Mouse (Mus musculus) heart, postnatal 0 days (tissue): ENCODE results near the gene Entpd8. TPM values are rescaled to one million over a fixed set of nuclear protein-coding genes. Genes with fewer than 3 reads are reported as not detected.
A peak's percentile ranks its signal among the peaks of the same experiment; 100 is the strongest.

Experiments used
- ATAC-seq: fragments of 200-750 bp; cut with Nextera tagmentation; 2 replicates; pipeline ENCODE4 v1.8.0; 2017; ENCODE audit warnings: low read depth, moderate number of reproducible peaks, moderate library complexity; ENCODE audit not compliant: insufficient read depth
- DNase-seq: peaks from one replicate; pipeline ENCODE4 v3.0.0-alpha.2; 2016; ENCODE audit warnings: low spot score
- H3K27ac ChIP-seq: fragments of 300-500 bp; sonication (generic); 2 replicates; pipeline ENCODE4 v1.5.1; 2014; ENCODE audit warnings: low read depth, mild to moderate bottlenecking
- H3K27me3 ChIP-seq: fragments of 300-500 bp; sonication (generic); 2 replicates; pipeline ENCODE4 v1.6.1; 2014; ENCODE audit warnings: low read length, mixed read lengths; ENCODE audit not compliant: control insufficient read depth, insufficient read depth
- H3K36me3 ChIP-seq: fragments of 300-500 bp; sonication (generic); replicated peaks from 2 replicates; pipeline ENCODE4 v1.6.1; 2014; ENCODE audit warnings: low read length, mixed read lengths; ENCODE audit not compliant: control insufficient read depth, insufficient read depth
- H3K4me1 ChIP-seq: fragments of 300-500 bp; sonication (generic); 2 replicates; pipeline ENCODE4 v1.6.1; 2014; ENCODE audit warnings: antibody characterized with exemption; ENCODE audit not compliant: control insufficient read depth, insufficient read depth
- H3K4me2 ChIP-seq: fragments of 300-500 bp; sonication (generic); 2 replicates; pipeline ENCODE4 v1.6.1; 2014; ENCODE audit warnings: low read depth, mild to moderate bottlenecking, low read length, moderate library complexity
- H3K4me3 ChIP-seq: fragments of 300-500 bp; sonication (generic); 2 replicates; pipeline ENCODE4 v1.5.1; 2014; ENCODE audit warnings: low read depth, low read length
- H3K9ac ChIP-seq: fragments of 300-500 bp; sonication (generic); replicated peaks from 2 replicates; pipeline ENCODE4 v1.6.1; 2014; ENCODE audit warnings: low read depth, low read length, mixed read lengths
- H3K9me3 ChIP-seq: fragments of 300-500 bp; sonication (generic); replicated peaks from 2 replicates; pipeline ENCODE4 v1.6.1; 2016; ENCODE audit warnings: low read length; ENCODE audit not compliant: control insufficient read depth
- CTCF ChIP-seq: IDR thresholded peaks from 2 replicates; pipeline ENCODE4 v1.5.1; 2016; ENCODE audit warnings: antibody characterized with exemption, control low read depth, low read depth
- EP300 ChIP-seq: IDR thresholded peaks from 2 replicates; pipeline ENCODE4 v1.6.1; 2016; ENCODE audit warnings: antibody characterized with exemption, low read depth
- WGBS: fragments of 180-500 bp; shearing (Covaris S2); extraction: QIAGEN DNeasy Blood & Tissue Kit; methylation state at CpG from one replicate; pipeline ENCODE4 v1.1.7; 2014; 5-methylcytosine and 5-hydroxymethylcytosine counted together
- polyA plus RNA-seq: library from polyadenylated mRNA; unstranded; fragments of >200 nt; fragmentation: Nextera tagmentation; extraction: Ambion mirVana; gene quantifications from 2 replicates; pipeline ENCODE4 v1.2.1, GENCODE M21; 2015
- total RNA-seq: library from RNA; depleted of rRNA; stranded (reverse); fragments of >200 nt; gene quantifications from 2 replicates; pipeline ENCODE4 v1.2.3, GENCODE M21; 2014; ENCODE audit warnings: low replicate concordance

The Entpd8 gene
- total and polyA plus RNA-seq, 2 experiments from 2014 or later: not detected

- 29% methylated on average over 3 of the region's 3 CpGs for WGBS
- peaks cover 22% of the 10 kb centered on the region for H3K4me1 ChIP-seq
- peak overlapping the region; percentile 21 for H3K27ac ChIP-seq
Observed at GRCm38 (mm10) chr2:25106045-25106444, 25.9 kb downstream of the Entpd8 start.

DNA sequence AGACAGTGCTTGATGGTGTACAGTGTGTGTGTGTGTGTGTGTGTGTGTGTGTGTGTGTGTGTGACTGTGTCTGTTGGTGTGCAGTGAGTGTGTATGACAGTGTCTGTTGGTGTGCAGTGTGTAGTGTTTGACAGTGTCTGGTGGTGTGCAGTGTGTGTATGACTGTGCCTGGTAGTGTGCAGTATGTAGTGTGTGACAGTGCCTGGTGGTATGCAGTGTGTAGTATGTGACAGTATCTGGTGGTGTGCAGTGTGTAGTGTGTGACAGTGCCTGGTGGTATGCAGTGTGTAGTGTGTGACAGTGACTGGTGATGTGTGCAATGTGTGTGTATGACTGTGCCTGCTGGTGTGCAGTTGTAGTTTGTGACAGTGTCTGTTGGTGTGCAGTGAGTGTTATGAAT lies 29.4 kb downstream of the Entpd8 start:
- H3K4me1 ChIP-seq: peaks cover 22% of the 10 kb centered on the region
- TF ChIP-seq CTCF: no peak
- no peaks in the 10 kb centered on the region for H3K27me3 ChIP-seq
- H3K36me3 ChIP-seq: no peaks in the 10 kb centered on the region
- no peak for DNase-seq
- H3K27ac ChIP-seq: no peak overlapping the region
- H3K4me2 ChIP-seq: no peak overlapping the region
- H3K4me3 ChIP-seq: no peak overlapping the region
- ATAC-seq: no peak
- H3K9ac ChIP-seq: no peak overlapping the region
- H3K9me3 ChIP-seq: no peaks in the 10 kb centered on the region

More at GRCm38 (mm10) chr2:25106045-25106444, 25.9 kb downstream of the Entpd8 start:
- peak; percentile 65 for ATAC-seq
- H3K9ac ChIP-seq: no peak overlapping the region
- peak; percentile 45 for DNase-seq
- H3K4me3 ChIP-seq: no peak overlapping the region
- TF ChIP-seq CTCF: no peak
- no peak for TF ChIP-seq EP300
- H3K9me3 ChIP-seq: no peaks in the 10 kb centered on the region
- no peaks in the 10 kb centered on the region for H3K36me3 ChIP-seq
- no peak overlapping the region for H3K4me2 ChIP-seq
- no peaks in the 10 kb centered on the region for H3K27me3 ChIP-seq

- Histone ChIP-seq H3K4me2 (no peak overlapping the region), H3K9me3 (no peaks in the 10 kb centered on the region), H3K4me1 (peaks cover 20% of the 10 kb centered on the region), H3K9ac (no peak overlapping the region), H3K4me3 (no peak overlapping the region), H3K27ac (peak overlapping the region; percentile 78), H3K27me3 (no peaks in the 10 kb centered on the region), H3K36me3 (no peaks in the 10 kb centered on the region)
- TF ChIP-seq EP300 (no peak), CTCF (no peak)
- no peak for DNase-seq
- peak; percentile 67 for ATAC-seq
Observed at GRCm38 (mm10) chr2:25110505-25111183, 30.5 kb downstream of the Entpd8 start.

- peak; percentile 78 for ATAC-seq
- Histone ChIP-seq H3K27ac (peak overlapping the region; percentile 78), H3K4me2 (no peak overlapping the region), H3K4me3 (no peak overlapping the region), H3K9ac (no peak overlapping the region), H3K9me3 (no peaks in the 10 kb centered on the region), H3K36me3 (no peaks in the 10 kb centered on the region), H3K27me3 (no peaks in the 10 kb centered on the region), H3K4me1 (peaks cover 14% of the 10 kb centered on the region)
- WGBS: 40% methylated on average over 9 of the region's 9 CpGs
- DNase-seq: peak; percentile 49
- no peak for TF ChIP-seq EP300
- no peak for TF ChIP-seq CTCF
Observed at GRCm38 (mm10) chr2:25111184-25111791, 31.2 kb downstream of the Entpd8 start.

DNA sequence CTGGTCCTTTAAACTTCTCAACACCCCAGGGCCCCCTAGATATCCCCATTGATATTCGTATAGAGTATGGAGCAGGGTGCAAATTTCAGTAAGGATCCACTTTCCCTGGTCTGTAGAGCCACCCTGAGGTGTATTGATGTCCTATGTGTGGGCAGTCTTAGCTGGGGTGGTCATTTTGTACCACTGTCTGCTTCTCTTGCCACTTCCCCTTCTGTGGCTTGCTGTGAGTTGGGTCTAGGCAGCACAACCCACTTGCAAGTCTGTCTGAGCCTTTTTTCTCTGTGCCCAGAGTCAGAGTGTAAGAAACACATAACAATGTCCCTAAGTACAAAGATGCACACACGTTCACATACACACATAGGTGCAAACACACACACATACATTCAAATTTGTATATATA lies 34.2 kb downstream of the Entpd8 start:
- Histone ChIP-seq H3K4me3 (no peak overlapping the region), H3K36me3 (no peaks in the 10 kb centered on the region), H3K9me3 (no peaks in the 10 kb centered on the region), H3K4me2 (no peak overlapping the region), H3K9ac (no peak overlapping the region), H3K27ac (no peak overlapping the region), H3K4me1 (peaks cover 6% of the 10 kb centered on the region; the same call in 1 of the 2 replicates), H3K27me3 (no peaks in the 10 kb centered on the region)
- WGBS: 75% methylated on average over 2 of the region's 2 CpGs
- DNase-seq (no peak), ATAC-seq (no peak)
- TF ChIP-seq CTCF (no peak), EP300 (no peak)
